Mouse (Mus musculus): ENCODE measurements around the gene Arhgef33.

- TF ChIP-seq POLR2A (IDR thresholded peaks at IDR 0.05; ENCODE audit: insufficient read depth, low read depth, low read length), result peak; percentile 70
- TF ChIP-seq CTCF (IDR thresholded peaks at IDR 0.05), result peak; percentile 26
- no peak for TF ChIP-seq EP300 (IDR thresholded peaks at IDR 0.05; ENCODE audit: insufficient read depth, low read depth, low read length)
Measured at GRCm38 (mm10) chr17:80372989-80373725, 66.0 kb downstream of the Arhgef33 start, which contains the start of gene Gm10190.
